Mouse (Mus musculus): ENCODE results near the gene Fam83c. TPM values are rescaled to one million over a fixed set of nuclear protein-coding genes. Genes with fewer than 3 reads are reported as not detected.

The Fam83c gene
- polyA plus RNA-seq, 1 experiment = not detected

- H3K4me3 ChIP-seq (ENCODE audit: insufficient read depth, low read depth, low read length) = no peak overlapping the region
- H3K4me1 ChIP-seq (ENCODE audit: control insufficient read depth, insufficient read depth, low read length) = no peaks in the 10 kb centered on the region
- TF ChIP-seq POLR2A (IDR thresholded peaks at IDR 0.05; ENCODE audit: low read depth, low read length) (no peak), CTCF (conservative IDR thresholded peaks at IDR 0.05; ENCODE audit: insufficient read depth, insufficient read length, low read depth, low read length) (no peak)
- no peak overlapping the region for H3K27ac ChIP-seq (ENCODE audit: insufficient read depth, low read depth, low read length)
- DNase-seq = no peak
- no peaks in the 10 kb centered on the region for H3K36me3 ChIP-seq (ENCODE audit: control insufficient read depth, insufficient read depth, low read length)
- no peaks in the 10 kb centered on the region for H3K27me3 ChIP-seq (replicated peaks; ENCODE audit: control insufficient read depth, insufficient read depth, low read length)
- 58% methylated on average over 3 of the region's 3 CpGs for WGBS
These were observed 36.0 kb downstream of the Fam83c start for GRCm38 (mm10) chr2:155798613-155799012.

GRCm38 (mm10) chr2:155794674-155795445 lies 39.8 kb downstream of the Fam83c start:
- Histone ChIP-seq H3K4me1 (ENCODE audit: control insufficient read depth, insufficient read depth, low read length) (no peaks in the 10 kb centered on the region), H3K36me3 (ENCODE audit: control insufficient read depth, insufficient read depth, low read length) (no peaks in the 10 kb centered on the region), H3K4me3 (ENCODE audit: insufficient read depth, low read depth, low read length) (no peak overlapping the region), H3K27me3 (replicated peaks; ENCODE audit: control insufficient read depth, insufficient read depth, low read length) (no peaks in the 10 kb centered on the region), H3K27ac (ENCODE audit: insufficient read depth, low read depth, low read length) (no peak overlapping the region)
- TF ChIP-seq CTCF (conservative IDR thresholded peaks at IDR 0.05; ENCODE audit: insufficient read depth, insufficient read length, low read depth, low read length) (no peak), POLR2A (IDR thresholded peaks at IDR 0.05; ENCODE audit: low read depth, low read length) (no peak)
- no peak for DNase-seq
- 87% methylated on average over 12 of the region's 12 CpGs for WGBS

GRCm38 (mm10) chr2:155792899-155793298 lies 41.8 kb downstream of the Fam83c start:
- no peak overlapping the region for H3K27ac ChIP-seq (ENCODE audit: insufficient read depth, low read depth, low read length)
- DNase-seq = no peak
- no peaks in the 10 kb centered on the region for H3K4me1 ChIP-seq (ENCODE audit: control insufficient read depth, insufficient read depth, low read length)
- TF ChIP-seq POLR2A (IDR thresholded peaks at IDR 0.05; ENCODE audit: low read depth, low read length) = no peak
- no peak for TF ChIP-seq CTCF (conservative IDR thresholded peaks at IDR 0.05; ENCODE audit: insufficient read depth, insufficient read length, low read depth, low read length)
- H3K36me3 ChIP-seq (ENCODE audit: control insufficient read depth, insufficient read depth, low read length) = no peaks in the 10 kb centered on the region
- no peaks in the 10 kb centered on the region for H3K27me3 ChIP-seq (replicated peaks; ENCODE audit: control insufficient read depth, insufficient read depth, low read length)
- H3K4me3 ChIP-seq (ENCODE audit: insufficient read depth, low read depth, low read length) = no peak overlapping the region
- WGBS = 43% methylated on average over 12 of the region's 12 CpGs

- Histone ChIP-seq H3K27me3 (replicated peaks; ENCODE audit: control insufficient read depth, insufficient read depth, low read length) (no peaks in the 10 kb centered on the region), H3K4me3 (ENCODE audit: insufficient read depth, low read depth, low read length) (no peak overlapping the region), H3K4me1 (ENCODE audit: control insufficient read depth, insufficient read depth, low read length) (no peaks in the 10 kb centered on the region), H3K36me3 (ENCODE audit: control insufficient read depth, insufficient read depth, low read length) (no peaks in the 10 kb centered on the region), H3K27ac (ENCODE audit: insufficient read depth, low read depth, low read length) (no peak overlapping the region)
- no peak for DNase-seq
- TF ChIP-seq CTCF (conservative IDR thresholded peaks at IDR 0.05; ENCODE audit: insufficient read depth, insufficient read length, low read depth, low read length) (no peak), POLR2A (IDR thresholded peaks at IDR 0.05; ENCODE audit: low read depth, low read length) (no peak)
- WGBS = 51% methylated on average over 18 of the region's 18 CpGs
These were observed 46.4 kb downstream of the Fam83c start for GRCm38 (mm10) chr2:155787949-155788931.

GRCm38 (mm10) chr2:155786905-155787304 lies 47.7 kb downstream of the Fam83c start:
- Histone ChIP-seq H3K27ac (ENCODE audit: insufficient read depth, low read depth, low read length) (no peak overlapping the region), H3K4me3 (ENCODE audit: insufficient read depth, low read depth, low read length) (no peak overlapping the region), H3K4me1 (ENCODE audit: control insufficient read depth, insufficient read depth, low read length) (no peaks in the 10 kb centered on the region), H3K36me3 (ENCODE audit: control insufficient read depth, insufficient read depth, low read length) (no peaks in the 10 kb centered on the region), H3K27me3 (replicated peaks; ENCODE audit: control insufficient read depth, insufficient read depth, low read length) (no peaks in the 10 kb centered on the region)
- no peak for DNase-seq
- WGBS = 70% methylated on average over 5 of the region's 5 CpGs
- no peak for TF ChIP-seq CTCF (conservative IDR thresholded peaks at IDR 0.05; ENCODE audit: insufficient read depth, insufficient read length, low read depth, low read length)
- no peak for TF ChIP-seq POLR2A (IDR thresholded peaks at IDR 0.05; ENCODE audit: low read depth, low read length)

GRCm38 (mm10) chr2:155784534-155784933 lies 50.1 kb downstream of the Fam83c start:
- DNase-seq = no peak
- Histone ChIP-seq H3K27ac (ENCODE audit: insufficient read depth, low read depth, low read length) (no peak overlapping the region), H3K36me3 (ENCODE audit: control insufficient read depth, insufficient read depth, low read length) (no peaks in the 10 kb centered on the region), H3K4me1 (ENCODE audit: control insufficient read depth, insufficient read depth, low read length) (no peaks in the 10 kb centered on the region), H3K27me3 (replicated peaks; ENCODE audit: control insufficient read depth, insufficient read depth, low read length) (no peaks in the 10 kb centered on the region), H3K4me3 (ENCODE audit: insufficient read depth, low read depth, low read length) (no peak overlapping the region)
- 82% methylated on average over 6 of the region's 6 CpGs for WGBS
- no peak for TF ChIP-seq CTCF (conservative IDR thresholded peaks at IDR 0.05; ENCODE audit: insufficient read depth, insufficient read length, low read depth, low read length)
- TF ChIP-seq POLR2A (IDR thresholded peaks at IDR 0.05; ENCODE audit: low read depth, low read length) = no peak

GRCm38 (mm10) chr2:155779506-155779905 lies 55.1 kb downstream of the Fam83c start:
- Histone ChIP-seq H3K27me3 (replicated peaks; ENCODE audit: control insufficient read depth, insufficient read depth, low read length) (peaks cover 2% of the 10 kb centered on the region; the same call in 1 of the 2 replicates), H3K4me1 (ENCODE audit: control insufficient read depth, insufficient read depth, low read length) (0 out of 2 replicates have a peak, but pooled peaks cover 2% of the 10 kb centered on the region), H3K36me3 (ENCODE audit: control insufficient read depth, insufficient read depth, low read length) (no peaks in the 10 kb centered on the region), H3K4me3 (ENCODE audit: insufficient read depth, low read depth, low read length) (no peak overlapping the region), H3K27ac (ENCODE audit: insufficient read depth, low read depth, low read length) (no peak overlapping the region)
- 87% methylated on average over 3 of the region's 3 CpGs for WGBS
- no peak for DNase-seq
- TF ChIP-seq CTCF (conservative IDR thresholded peaks at IDR 0.05; ENCODE audit: insufficient read depth, insufficient read length, low read depth, low read length) (no peak), POLR2A (IDR thresholded peaks at IDR 0.05; ENCODE audit: low read depth, low read length) (no peak)
